Mouse (Mus musculus): Measurements from ENCODE around the gene Nlrp4c. TPM values are rescaled to one million over a fixed set of nuclear protein-coding genes. Genes with fewer than 3 reads are reported as not detected.

The Nlrp4c gene
- not detected in 2 replicates for polyA plus RNA-seq (2015; fragmentation: Nextera tagmentation; extraction: Ambion mirVana)

GRCm38 (mm10) chr7:6044861-6045260, at the start of gene Nlrp4c:
TSS of gene Nlrp4c (plus strand) at chr7:6045161.

GRCm38 (mm10) chr7:6010910-6011309, 34.1 kb upstream of the Nlrp4c start, which contains the start of gene Vmn1r65:
TSS of gene Vmn1r65 (minus strand) at chr7:6011010.

Other genes starting within 250 kb of the Nlrp4c start
- gene Vmn1r63, start 239.7 kb upstream of the Nlrp4c start, polyA plus RNA-seq (2015; fragmentation: Nextera tagmentation; extraction: Ambion mirVana) = not detected in 2 replicates
- not detected in 2 replicates for gene Vmn1r64, start 160.6 kb upstream of the Nlrp4c start, polyA plus RNA-seq (2015; fragmentation: Nextera tagmentation; extraction: Ambion mirVana)
- not detected in 2 replicates for gene Vmn1r65, start 34.2 kb upstream of the Nlrp4c start, polyA plus RNA-seq (2015; fragmentation: Nextera tagmentation; extraction: Ambion mirVana)
- gene Zfp787, start 110.8 kb downstream of the Nlrp4c start, polyA plus RNA-seq (2015; fragmentation: Nextera tagmentation; extraction: Ambion mirVana) = 32.0 and 38.8 TPM in 2 replicates
- gene Zfp444, start 127.1 kb downstream of the Nlrp4c start, polyA plus RNA-seq (2015; fragmentation: Nextera tagmentation; extraction: Ambion mirVana) = 25.0 and 25.9 TPM in 2 replicates
- gene Galp, start 151.9 kb downstream of the Nlrp4c start, polyA plus RNA-seq (2015; fragmentation: Nextera tagmentation; extraction: Ambion mirVana) = not detected in 2 replicates
- not detected in 2 replicates for gene Zscan5b, start 177.1 kb downstream of the Nlrp4c start, polyA plus RNA-seq (2015; fragmentation: Nextera tagmentation; extraction: Ambion mirVana)
- gene Epp13, start 207.5 kb downstream of the Nlrp4c start, polyA plus RNA-seq (2015; fragmentation: Nextera tagmentation; extraction: Ambion mirVana) = not detected in 2 replicates
- 9.9 and 10.7 TPM in 2 replicates for gene Zfp667, start 241.4 kb downstream of the Nlrp4c start, polyA plus RNA-seq (2015; fragmentation: Nextera tagmentation; extraction: Ambion mirVana)

Data from urinary bladder, postnatal 0 days (tissue).